Mouse (Mus musculus) lung, postnatal 0 days (tissue): ENCODE measurements around the gene Emcn. TPM values are rescaled to one million over a fixed set of nuclear protein-coding genes. Genes with fewer than 3 reads are reported as not detected.

ENCODE experiments used
- ATAC-seq: fragments of 200-750 bp; cut with Nextera tagmentation; 2 replicates; pipeline ENCODE4 v1.8.0; 2017; ENCODE audit warnings: moderate library complexity
- DNase-seq: peaks from one replicate; pipeline ENCODE4 v3.0.0-alpha.2; 2016; ENCODE audit warnings: low spot score
- H3K27ac ChIP-seq: fragments of 300-500 bp; sonication (generic); 2 replicates; pipeline ENCODE4 v1.5.1; 2014; ENCODE audit warnings: antibody characterized with exemption, mild to moderate bottlenecking, low read length, mixed read lengths
- H3K27me3 ChIP-seq: fragments of 300-500 bp; sonication (generic); replicated peaks from 2 replicates; pipeline ENCODE4 v1.6.1; 2014; ENCODE audit warnings: low read length, mixed read lengths; ENCODE audit not compliant: insufficient read depth
- H3K36me3 ChIP-seq: fragments of 300-500 bp; sonication (generic); 2 replicates; pipeline ENCODE4 v1.6.1; 2014; ENCODE audit warnings: low read length, mixed read lengths; ENCODE audit not compliant: insufficient read depth
- H3K4me1 ChIP-seq: fragments of 300-500 bp; sonication (generic); 2 replicates; pipeline ENCODE4 v1.6.1; 2014; ENCODE audit warnings: antibody characterized with exemption, low read depth, low read length, mixed read lengths; ENCODE audit not compliant: insufficient read depth
- H3K4me2 ChIP-seq: fragments of 300-500 bp; sonication (generic); replicated peaks from 2 replicates; pipeline ENCODE4 v1.6.1; 2014; ENCODE audit warnings: low read depth, mild to moderate bottlenecking, low read length, moderate library complexity, mixed read lengths
- H3K4me3 ChIP-seq: fragments of 300-500 bp; sonication (generic); 2 replicates; pipeline ENCODE4 v1.5.1; 2014; ENCODE audit warnings: low read depth, low read length
- H3K9ac ChIP-seq: fragments of 300-500 bp; sonication (generic); replicated peaks from 2 replicates; pipeline ENCODE4 v1.6.1; 2014; ENCODE audit warnings: low read depth, mild to moderate bottlenecking
- H3K9me3 ChIP-seq: fragments of 300-500 bp; sonication (generic); 2 replicates; pipeline ENCODE4 v1.6.1; 2016; ENCODE audit warnings: low read length, mixed read lengths
- CTCF ChIP-seq: IDR thresholded peaks from 2 replicates; pipeline ENCODE4 v1.5.1; 2016; ENCODE audit warnings: antibody characterized with exemption, mild to moderate bottlenecking
- EP300 ChIP-seq: IDR thresholded peaks from 2 replicates; pipeline ENCODE4 v1.6.1; 2016; ENCODE audit warnings: antibody characterized with exemption, mild to moderate bottlenecking, control low read depth
- WGBS: fragments of 180-500 bp; shearing (Covaris S2); extraction: QIAGEN DNeasy Blood & Tissue Kit; methylation state at CpG from one replicate; pipeline ENCODE4 v1.1.7; 2014; 5-methylcytosine and 5-hydroxymethylcytosine counted together
- polyA plus RNA-seq: library from polyadenylated mRNA; unstranded; fragments of >200 nt; fragmentation: Nextera tagmentation; extraction: Ambion mirVana; gene quantifications from 2 replicates; pipeline ENCODE4 v1.2.1, GENCODE M21; 2015

Emcn gene
- 105 and 115 TPM in 2 replicates for polyA plus RNA-seq

- ATAC-seq (no peak), DNase-seq (no peak)
- Histone ChIP-seq H3K9me3 (no peaks in the 10 kb centered on the region), H3K27me3 (no peaks in the 10 kb centered on the region), H3K36me3 (no peaks in the 10 kb centered on the region), H3K9ac (0 out of 2 replicates have a peak within 1 kb of the TSS, but pooled peaks have one; percentile 19), H3K4me1 (no peaks in the 10 kb centered on the region), H3K4me2 (peak within 1 kb of the TSS; percentile 42), H3K4me3 (peak within 1 kb of the TSS; percentile 31), H3K27ac (peak within 1 kb of the TSS; percentile 84)
- WGBS: 32% methylated on average over 8 of the region's 8 CpGs
- TF ChIP-seq EP300 (peak; percentile 34; the same call in 1 of the 2 replicates), CTCF (no peak)
Measured at GRCm38 (mm10) chr3:137340938-137341337, at the start of gene Emcn. Gene Emcn (plus strand): TSS chr3:137341067.

DNA sequence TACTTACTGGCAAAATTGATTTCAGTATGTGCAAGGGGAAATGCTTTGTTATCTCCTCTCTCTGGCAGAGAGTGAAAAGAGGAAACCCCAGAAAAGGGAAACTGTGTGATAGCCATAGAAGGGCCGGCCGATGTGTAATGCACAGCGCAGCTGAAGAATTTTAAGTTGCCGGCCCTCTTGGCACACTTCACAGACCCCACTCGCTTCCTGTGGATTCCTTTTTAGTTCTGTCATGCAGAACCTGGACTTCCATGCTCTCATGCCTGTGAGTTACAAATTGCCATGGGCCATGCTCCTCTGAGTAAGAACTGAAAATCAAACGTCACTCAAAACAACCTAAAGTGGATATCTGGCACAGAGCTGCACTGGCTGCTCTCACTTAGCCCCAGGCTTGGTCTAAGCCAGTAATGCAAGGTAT lies 47.7 kb upstream of the Emcn start:
- peak; percentile 32 for DNase-seq
- ATAC-seq: peak; percentile 52
- Histone ChIP-seq H3K4me2 (peak overlapping the region; percentile 30), H3K27ac (no peak overlapping the region), H3K9me3 (no peaks in the 10 kb centered on the region), H3K4me3 (no peak overlapping the region), H3K36me3 (no peaks in the 10 kb centered on the region), H3K4me1 (no peaks in the 10 kb centered on the region; the same call in 1 of the 2 replicates), H3K9ac (no peak overlapping the region), H3K27me3 (no peaks in the 10 kb centered on the region)
- 25% methylated on average over 6 of the region's 6 CpGs for WGBS
- no peak for TF ChIP-seq EP300
- no peak for TF ChIP-seq CTCF

DNA sequence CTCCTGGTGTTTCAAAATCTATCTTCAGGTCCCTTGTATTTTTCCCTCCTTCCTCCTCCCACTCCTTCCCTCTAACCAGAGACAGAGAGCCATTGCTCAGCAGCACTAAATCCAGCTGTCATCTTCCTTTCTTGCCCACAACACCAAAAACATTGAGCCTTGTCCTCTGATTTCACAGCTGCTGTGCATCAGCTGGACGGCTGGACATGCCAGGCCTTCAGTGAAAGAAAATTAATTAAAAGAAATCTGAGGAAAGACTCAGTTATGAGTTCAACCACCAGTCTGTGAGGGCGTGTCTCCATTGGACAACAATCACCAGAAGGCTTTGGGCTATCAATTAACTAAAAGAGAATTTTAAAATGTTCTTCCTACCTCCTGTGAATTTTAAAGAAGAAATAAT lies 42.6 kb upstream of the Emcn start:
- ATAC-seq: no peak
- TF ChIP-seq CTCF: no peak
- H3K4me1 ChIP-seq: no peaks in the 10 kb centered on the region; the same call in 1 of the 2 replicates
- no peak overlapping the region for H3K9ac ChIP-seq
- no peak overlapping the region for H3K4me2 ChIP-seq
- no peak for DNase-seq
- WGBS: 62% methylated on average over 2 of the region's 2 CpGs
- H3K36me3 ChIP-seq: no peaks in the 10 kb centered on the region
- no peak overlapping the region for H3K4me3 ChIP-seq
- no peaks in the 10 kb centered on the region for H3K27me3 ChIP-seq
- H3K9me3 ChIP-seq: no peaks in the 10 kb centered on the region
- H3K27ac ChIP-seq: no peak overlapping the region

- 61% methylated on average over 3 of the region's 3 CpGs for WGBS
- Histone ChIP-seq H3K27me3 (no peaks in the 10 kb centered on the region), H3K4me2 (no peak overlapping the region), H3K9ac (no peak overlapping the region), H3K36me3 (no peaks in the 10 kb centered on the region), H3K4me1 (no peaks in the 10 kb centered on the region), H3K4me3 (no peak overlapping the region), H3K9me3 (no peaks in the 10 kb centered on the region), H3K27ac (no peak overlapping the region)
- no peak for TF ChIP-seq CTCF
- TF ChIP-seq EP300: no peak
- DNase-seq: no peak
- no peak for ATAC-seq
Measured at GRCm38 (mm10) chr3:137300210-137300609, 40.7 kb upstream of the Emcn start.

DNA sequence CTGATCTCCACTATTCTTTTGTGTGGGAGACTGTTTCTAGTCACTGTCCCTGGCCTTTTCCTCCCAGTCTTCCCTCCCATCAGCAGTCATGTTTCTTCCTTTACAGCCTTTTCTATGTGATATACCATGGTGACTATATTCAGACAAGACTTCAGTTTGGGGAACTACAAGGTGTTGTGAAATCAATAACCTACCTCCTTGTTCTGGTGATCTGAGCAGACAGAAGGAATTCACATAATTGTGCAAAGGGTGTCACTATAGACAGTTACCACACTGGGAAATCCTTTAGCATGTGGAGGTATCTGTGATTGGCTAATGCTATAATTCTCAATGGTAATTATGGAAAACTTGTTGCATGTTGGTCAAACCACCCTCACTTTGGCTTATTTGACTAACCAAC lies 39.7 kb upstream of the Emcn start:
- Histone ChIP-seq H3K4me1 (no peaks in the 10 kb centered on the region), H3K4me2 (no peak overlapping the region), H3K4me3 (no peak overlapping the region), H3K36me3 (no peaks in the 10 kb centered on the region), H3K9me3 (no peaks in the 10 kb centered on the region), H3K9ac (no peak overlapping the region), H3K27ac (no peak overlapping the region), H3K27me3 (no peaks in the 10 kb centered on the region)
- no peak for DNase-seq
- TF ChIP-seq CTCF (no peak), EP300 (no peak)
- ATAC-seq: no peak

- Histone ChIP-seq H3K4me3 (no peak overlapping the region), H3K27ac (no peak overlapping the region), H3K4me2 (no peak overlapping the region), H3K36me3 (no peaks in the 10 kb centered on the region), H3K9me3 (no peaks in the 10 kb centered on the region), H3K4me1 (no peaks in the 10 kb centered on the region), H3K27me3 (no peaks in the 10 kb centered on the region), H3K9ac (no peak overlapping the region)
- WGBS: 64% methylated on average over 4 of the region's 4 CpGs
- TF ChIP-seq CTCF: no peak
- TF ChIP-seq EP300: no peak
- DNase-seq (no peak), ATAC-seq (no peak)
Measured at GRCm38 (mm10) chr3:137302804-137303203, 38.1 kb upstream of the Emcn start.

DNA sequence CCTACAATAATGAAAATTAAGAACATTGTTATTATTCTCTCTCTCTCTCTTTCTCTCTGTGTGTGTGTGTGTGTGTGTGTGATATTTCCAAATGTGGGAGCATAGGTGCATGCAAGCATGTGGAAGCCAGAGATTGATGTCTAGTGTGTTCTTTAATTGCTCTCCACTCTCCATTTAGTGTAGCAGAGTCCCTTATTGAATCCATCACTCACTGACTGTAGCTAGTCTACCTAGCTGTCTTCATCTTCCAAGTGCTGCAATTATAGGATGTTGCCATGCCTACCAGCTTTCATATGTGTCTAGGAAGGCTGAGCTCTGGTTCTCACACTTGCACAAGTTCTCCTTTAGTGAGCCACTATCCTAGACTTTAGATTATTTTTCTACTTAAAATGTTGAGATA lies 30.9 kb upstream of the Emcn start:
- no peaks in the 10 kb centered on the region for H3K4me1 ChIP-seq
- no peak overlapping the region for H3K27ac ChIP-seq
- no peaks in the 10 kb centered on the region for H3K27me3 ChIP-seq
- no peaks in the 10 kb centered on the region for H3K36me3 ChIP-seq
- ATAC-seq (no peak), DNase-seq (no peak)
- no peak overlapping the region for H3K9ac ChIP-seq
- H3K9me3 ChIP-seq: no peaks in the 10 kb centered on the region
- H3K4me3 ChIP-seq: no peak overlapping the region
- TF ChIP-seq EP300 (no peak), CTCF (no peak)
- no peak overlapping the region for H3K4me2 ChIP-seq
